Mouse (Mus musculus): Measurements from ENCODE around the gene Fgfr2. TPM values are rescaled to one million over a fixed set of nuclear protein-coding genes. Genes with fewer than 3 reads are reported as not detected.
A peak's percentile ranks its signal among the peaks of the same experiment; 100 is the strongest.

Fgfr2 gene
- polyA plus RNA-seq, 1 experiment from 2014 or later = 106 TPM

GRCm38 (mm10) chr7:130695669-130696338 lies 2427.3 kb downstream of the Fgfr2 start:
- no peak overlapping the region for H3K4me3 ChIP-seq (ENCODE audit: low read depth, low read length)
- no peak overlapping the region for H3K9ac ChIP-seq (ENCODE audit: low read depth, low read length)
- peaks cover 35% of the 10 kb centered on the region for H3K4me1 ChIP-seq (ENCODE audit: control insufficient read depth, insufficient read depth, low read length)
- ATAC-seq (ENCODE audit: low read depth) = no peak
- no peaks in the 10 kb centered on the region for H3K9me3 ChIP-seq (ENCODE audit: control insufficient read depth, low read length)
- WGBS = 73% methylated on average over 13 of the region's 13 CpGs
- no peak overlapping the region for H3K27ac ChIP-seq (replicated peaks; ENCODE audit: low read depth, low read length)
- H3K36me3 ChIP-seq (ENCODE audit: control insufficient read depth, insufficient read depth, low read length) = peaks cover 6% of the 10 kb centered on the region; the same call in 1 of the 2 replicates
- H3K27me3 ChIP-seq (replicated peaks; ENCODE audit: control insufficient read depth, insufficient read depth, low read length) = no peaks in the 10 kb centered on the region
- peak overlapping the region; percentile 92 for H3K4me2 ChIP-seq (ENCODE audit: low read depth, low read length)
- DNase-seq (ENCODE audit: low spot score) = no peak

- peak; percentile 70 for DNase-seq (ENCODE audit: low spot score)
- Histone ChIP-seq H3K9me3 (ENCODE audit: control insufficient read depth, low read length) (no peaks in the 10 kb centered on the region), H3K36me3 (ENCODE audit: control insufficient read depth, insufficient read depth, low read length) (no peaks in the 10 kb centered on the region; the same call in 1 of the 2 replicates), H3K27ac (replicated peaks; ENCODE audit: low read depth, low read length) (peak overlapping the region; percentile 97), H3K27me3 (replicated peaks; ENCODE audit: control insufficient read depth, insufficient read depth, low read length) (no peaks in the 10 kb centered on the region), H3K4me3 (ENCODE audit: low read depth, low read length) (peak overlapping the region; percentile 70), H3K4me1 (ENCODE audit: control insufficient read depth, insufficient read depth, low read length) (peaks cover 35% of the 10 kb centered on the region), H3K4me2 (ENCODE audit: low read depth, low read length) (peak overlapping the region; percentile 92), H3K9ac (ENCODE audit: low read depth, low read length) (peak overlapping the region; percentile 88)
- WGBS = 21% methylated on average over 11 of the region's 11 CpGs
- ATAC-seq (ENCODE audit: low read depth) = peak; percentile 19; the same call in 1 of the 2 replicates
Measured at GRCm38 (mm10) chr7:130693800-130694193, 2429.4 kb downstream of the Fgfr2 start.

- no peaks in the 10 kb centered on the region for H3K27me3 ChIP-seq (replicated peaks; ENCODE audit: control insufficient read depth, insufficient read depth, low read length)
- no peaks in the 10 kb centered on the region; the same call in 1 of the 2 replicates for H3K36me3 ChIP-seq (ENCODE audit: control insufficient read depth, insufficient read depth, low read length)
- peak; percentile 63 for DNase-seq (ENCODE audit: low spot score)
- WGBS = 2% methylated on average over 18 of the region's 19 CpGs
- H3K27ac ChIP-seq (replicated peaks; ENCODE audit: low read depth, low read length) = peak overlapping the region; percentile 97
- H3K4me1 ChIP-seq (ENCODE audit: control insufficient read depth, insufficient read depth, low read length) = peaks cover 35% of the 10 kb centered on the region
- peak overlapping the region; percentile 92 for H3K4me2 ChIP-seq (ENCODE audit: low read depth, low read length)
- peak overlapping the region; percentile 70 for H3K4me3 ChIP-seq (ENCODE audit: low read depth, low read length)
- no peaks in the 10 kb centered on the region for H3K9me3 ChIP-seq (ENCODE audit: control insufficient read depth, low read length)
- ATAC-seq (ENCODE audit: low read depth) = peak; percentile 56
- peak overlapping the region; percentile 88 for H3K9ac ChIP-seq (ENCODE audit: low read depth, low read length)
Measured at GRCm38 (mm10) chr7:130692943-130693799, 2430.0 kb downstream of the Fgfr2 start.

- Histone ChIP-seq H3K4me3 (ENCODE audit: low read depth, low read length) (peak overlapping the region; percentile 70), H3K9me3 (ENCODE audit: control insufficient read depth, low read length) (no peaks in the 10 kb centered on the region), H3K4me1 (ENCODE audit: control insufficient read depth, insufficient read depth, low read length) (peaks cover 35% of the 10 kb centered on the region), H3K9ac (ENCODE audit: low read depth, low read length) (peak overlapping the region; percentile 88), H3K4me2 (ENCODE audit: low read depth, low read length) (peak overlapping the region; percentile 92), H3K36me3 (ENCODE audit: control insufficient read depth, insufficient read depth, low read length) (no peaks in the 10 kb centered on the region; the same call in 1 of the 2 replicates), H3K27me3 (replicated peaks; ENCODE audit: control insufficient read depth, insufficient read depth, low read length) (no peaks in the 10 kb centered on the region), H3K27ac (replicated peaks; ENCODE audit: low read depth, low read length) (peak overlapping the region; percentile 97)
- peak; percentile 84 for ATAC-seq (ENCODE audit: low read depth)
- under 1% methylated on average over 24 of the region's 39 CpGs for WGBS
- peak; percentile 94 for DNase-seq (ENCODE audit: low spot score)
Measured at GRCm38 (mm10) chr7:130692392-130692942, 2430.7 kb downstream of the Fgfr2 start.

- H3K27me3 ChIP-seq (replicated peaks; ENCODE audit: control insufficient read depth, insufficient read depth, low read length) = no peaks in the 10 kb centered on the region
- DNase-seq (ENCODE audit: low spot score) (peak; percentile 58), ATAC-seq (ENCODE audit: low read depth) (no peak; the same call in 1 of the 2 replicates)
- no peaks in the 10 kb centered on the region; the same call in 1 of the 2 replicates for H3K36me3 ChIP-seq (ENCODE audit: control insufficient read depth, insufficient read depth, low read length)
- H3K9me3 ChIP-seq (ENCODE audit: control insufficient read depth, low read length) = no peaks in the 10 kb centered on the region
- peak overlapping the region; percentile 92 for H3K4me2 ChIP-seq (ENCODE audit: low read depth, low read length)
- WGBS = 15% methylated on average over 2 of the region's 2 CpGs
- peak overlapping the region; percentile 70 for H3K4me3 ChIP-seq (ENCODE audit: low read depth, low read length)
- H3K9ac ChIP-seq (ENCODE audit: low read depth, low read length) = peak overlapping the region; percentile 88
- H3K4me1 ChIP-seq (ENCODE audit: control insufficient read depth, insufficient read depth, low read length) = peaks cover 35% of the 10 kb centered on the region
- H3K27ac ChIP-seq (replicated peaks; ENCODE audit: low read depth, low read length) = peak overlapping the region; percentile 97
Measured at GRCm38 (mm10) chr7:130691931-130692330, 2431.2 kb downstream of the Fgfr2 start.

- 41% methylated on average over 6 of the region's 6 CpGs for WGBS
- Histone ChIP-seq H3K27me3 (replicated peaks; ENCODE audit: control insufficient read depth, insufficient read depth, low read length) (no peaks in the 10 kb centered on the region), H3K4me1 (ENCODE audit: control insufficient read depth, insufficient read depth, low read length) (peaks cover 31% of the 10 kb centered on the region), H3K27ac (replicated peaks; ENCODE audit: low read depth, low read length) (peak overlapping the region; percentile 97; the same call in 1 of the 2 replicates), H3K4me2 (ENCODE audit: low read depth, low read length) (no peak overlapping the region), H3K9me3 (ENCODE audit: control insufficient read depth, low read length) (no peaks in the 10 kb centered on the region), H3K36me3 (ENCODE audit: control insufficient read depth, insufficient read depth, low read length) (no peaks in the 10 kb centered on the region), H3K4me3 (ENCODE audit: low read depth, low read length) (no peak overlapping the region), H3K9ac (ENCODE audit: low read depth, low read length) (no peak overlapping the region)
- DNase-seq (ENCODE audit: low spot score) (no peak), ATAC-seq (ENCODE audit: low read depth) (no peak)
Measured at GRCm38 (mm10) chr7:130690869-130691268, 2432.3 kb downstream of the Fgfr2 start.

- Histone ChIP-seq H3K27ac (replicated peaks; ENCODE audit: low read depth, low read length) (no peak overlapping the region), H3K27me3 (replicated peaks; ENCODE audit: control insufficient read depth, insufficient read depth, low read length) (no peaks in the 10 kb centered on the region), H3K9ac (ENCODE audit: low read depth, low read length) (no peak overlapping the region), H3K4me3 (ENCODE audit: low read depth, low read length) (no peak overlapping the region), H3K36me3 (ENCODE audit: control insufficient read depth, insufficient read depth, low read length) (no peaks in the 10 kb centered on the region), H3K9me3 (ENCODE audit: control insufficient read depth, low read length) (no peaks in the 10 kb centered on the region), H3K4me2 (ENCODE audit: low read depth, low read length) (no peak overlapping the region), H3K4me1 (ENCODE audit: control insufficient read depth, insufficient read depth, low read length) (peaks cover 12% of the 10 kb centered on the region; the same call in 1 of the 2 replicates)
- ATAC-seq (ENCODE audit: low read depth) (no peak), DNase-seq (ENCODE audit: low spot score) (no peak)
- WGBS = 76% methylated on average over 4 of the region's 4 CpGs
Measured at GRCm38 (mm10) chr7:130688601-130689000, 2434.5 kb downstream of the Fgfr2 start.

GRCm38 (mm10) chr7:130681798-130682197 lies 2441.4 kb downstream of the Fgfr2 start:
- no peaks in the 10 kb centered on the region for H3K36me3 ChIP-seq (ENCODE audit: control insufficient read depth, insufficient read depth, low read length)
- WGBS = 51% methylated on average over 4 of the region's 4 CpGs
- DNase-seq (ENCODE audit: low spot score) = peak; percentile 80
- H3K27ac ChIP-seq (replicated peaks; ENCODE audit: low read depth, low read length) = no peak overlapping the region
- H3K9me3 ChIP-seq (ENCODE audit: control insufficient read depth, low read length) = no peaks in the 10 kb centered on the region
- no peak overlapping the region for H3K4me3 ChIP-seq (ENCODE audit: low read depth, low read length)
- H3K4me2 ChIP-seq (ENCODE audit: low read depth, low read length) = no peak overlapping the region
- peak; percentile 27; the same call in 1 of the 2 replicates for ATAC-seq (ENCODE audit: low read depth)
- H3K4me1 ChIP-seq (ENCODE audit: control insufficient read depth, insufficient read depth, low read length) = 0 out of 2 replicates have a peak, but pooled peaks cover 5% of the 10 kb centered on the region
- H3K9ac ChIP-seq (ENCODE audit: low read depth, low read length) = no peak overlapping the region
- H3K27me3 ChIP-seq (replicated peaks; ENCODE audit: control insufficient read depth, insufficient read depth, low read length) = no peaks in the 10 kb centered on the region
